Mouse (Mus musculus) liver, postnatal 0 days (tissue): Measurements from ENCODE around the gene Galnt10.

ENCODE experiments used
- CTCF ChIP-seq: sonication (generic); IDR thresholded peaks from 2 replicates; pipeline ENCODE4 v1.5.1; 2016; ENCODE audit warnings: antibody characterized with exemption, low read depth
- EP300 ChIP-seq: IDR thresholded peaks from 2 replicates; pipeline ENCODE4 v1.6.1; 2016; ENCODE audit warnings: antibody characterized with exemption, low read depth, mild to moderate bottlenecking

GRCm38 (mm10) chr11:57598161-57598560 lies 47.1 kb upstream of the Galnt10 start:
- TF ChIP-seq CTCF (no peak), EP300 (no peak)
